Mouse (Mus musculus): ENCODE data around the gene AU022252. TPM values are rescaled to one million over a fixed set of nuclear protein-coding genes. Genes with fewer than 3 reads are reported as not detected.
A peak's percentile ranks its signal among the peaks of the same experiment; 100 is the strongest.

The AU022252 gene
- total RNA-seq, 2 experiments from 2014 or later: 29.7 to 36.2 TPM

DNA sequence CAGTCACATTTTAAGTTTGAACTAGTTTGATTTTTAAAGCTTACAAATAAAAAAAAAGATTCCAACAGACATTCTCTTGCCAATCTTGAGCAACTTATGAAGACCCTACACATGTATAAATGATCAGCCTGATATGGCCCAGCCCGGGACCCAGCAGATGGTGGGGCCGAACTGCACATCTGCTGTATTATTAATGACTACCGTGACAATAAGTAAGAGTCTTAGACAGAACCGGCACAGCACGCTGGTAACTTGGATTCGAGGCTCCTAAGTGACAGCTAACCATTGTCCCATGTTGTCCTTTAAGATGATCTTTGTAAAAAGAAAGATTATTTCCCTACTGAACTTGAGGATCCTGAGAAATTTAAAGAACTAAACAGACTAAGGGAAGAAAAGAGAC is 43.1 kb downstream of the AU022252 start:
- DNase-seq: no peak
- intact Hi-C loops (cut with DNase I): no loop called here

DNA sequence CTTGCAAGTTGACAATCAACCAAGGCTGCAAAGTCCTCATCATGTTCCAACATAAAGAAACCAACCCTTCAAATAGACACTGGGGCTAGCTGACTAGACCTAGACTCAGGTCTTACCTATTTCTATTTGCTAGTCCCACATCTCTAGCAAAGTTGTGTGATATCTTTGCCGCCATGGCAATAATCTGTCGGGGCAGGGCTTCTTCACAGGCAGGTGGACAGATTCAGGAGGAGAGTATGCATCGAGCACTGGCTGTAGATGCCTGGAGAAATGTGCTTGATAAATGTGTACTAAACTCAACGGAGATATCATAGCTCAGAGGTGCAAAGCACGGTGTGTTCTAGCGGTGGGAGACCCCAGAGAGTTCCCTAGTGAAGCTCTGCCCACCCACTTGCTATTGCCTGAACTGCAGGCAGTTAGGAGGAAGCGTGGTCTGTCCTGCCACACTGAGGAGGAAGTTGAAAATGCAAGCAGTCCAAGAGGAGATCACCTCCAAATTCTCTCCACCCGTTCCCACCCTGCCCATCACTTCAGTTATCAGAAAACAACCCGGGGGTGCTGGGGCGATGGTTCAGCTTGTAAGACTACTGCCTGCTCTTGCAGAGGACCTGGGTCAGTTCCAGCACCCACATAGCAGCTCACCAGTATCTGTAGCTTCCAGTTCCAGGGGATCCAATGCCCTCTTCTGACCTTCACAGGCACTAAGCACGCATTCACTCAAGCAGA is 44.3 kb downstream of the AU022252 start:
- no peak for DNase-seq
- intact Hi-C loops (cut with DNase I): no loop called here

DNA sequence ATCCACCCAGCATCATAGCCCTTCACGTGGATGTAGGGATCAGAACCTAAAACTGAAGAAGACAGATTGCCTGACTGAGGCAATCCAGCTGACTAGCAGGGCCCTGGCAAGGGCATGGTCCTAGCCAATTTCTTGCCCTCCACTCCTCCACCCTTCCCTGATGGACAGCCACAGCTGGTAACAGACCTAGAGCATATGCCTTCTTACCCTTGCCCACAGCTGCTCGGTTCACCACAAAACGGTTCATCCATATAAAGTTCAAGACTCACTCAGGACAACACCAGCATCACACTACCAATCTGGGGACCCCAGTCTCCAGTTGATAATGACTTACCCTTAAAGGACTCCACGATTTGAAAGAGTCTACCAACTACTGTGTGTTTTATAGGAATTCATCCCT is 46.7 kb downstream of the AU022252 start:
- intact Hi-C loops (cut with DNase I): no loop called here
- no peak for DNase-seq

DNA sequence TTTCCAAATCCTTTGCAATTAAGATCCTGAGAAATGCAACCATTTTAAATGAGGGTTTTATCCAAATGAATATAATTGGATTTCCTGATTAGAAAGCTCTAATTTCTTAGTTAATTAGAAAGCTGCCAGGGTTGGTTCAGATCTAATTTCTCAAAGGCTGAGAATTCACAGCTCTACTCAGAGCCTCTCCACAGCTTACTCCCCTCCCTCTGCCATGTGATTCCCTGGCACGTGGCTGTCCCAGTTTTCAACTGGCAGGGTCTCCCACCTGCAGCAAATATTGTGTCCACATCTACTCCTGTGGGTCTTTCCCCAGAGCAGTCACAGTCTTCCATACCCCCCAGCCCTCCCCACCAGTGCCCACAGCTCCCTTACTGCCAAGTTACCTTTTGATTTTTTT is 49.0 kb downstream of the AU022252 start:
- intact Hi-C loops (cut with DNase I): no loop called here
- DNase-seq: no peak

DNA sequence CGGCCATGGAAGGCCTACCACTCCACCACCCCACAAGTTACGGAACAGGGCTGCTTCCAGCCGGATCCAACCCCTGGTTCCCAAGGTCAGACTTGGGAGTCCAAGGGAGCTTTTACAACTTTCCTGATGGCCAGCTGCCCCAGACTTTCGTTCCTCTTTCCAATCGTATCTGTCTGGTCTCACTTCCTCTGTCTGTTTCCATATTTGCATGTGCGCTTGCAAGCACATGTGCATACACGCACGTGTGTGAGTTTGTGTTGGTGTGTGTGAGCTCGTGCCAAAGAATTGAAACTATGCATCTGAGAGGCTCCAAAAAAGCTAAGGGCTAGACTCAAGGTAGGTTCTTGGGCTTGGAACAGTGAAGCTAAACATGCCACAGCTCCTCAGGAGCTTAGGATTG is 51.1 kb downstream of the AU022252 start:
- DNase-seq: no peak
- intact Hi-C loops (cut with DNase I): no loop called here

DNA sequence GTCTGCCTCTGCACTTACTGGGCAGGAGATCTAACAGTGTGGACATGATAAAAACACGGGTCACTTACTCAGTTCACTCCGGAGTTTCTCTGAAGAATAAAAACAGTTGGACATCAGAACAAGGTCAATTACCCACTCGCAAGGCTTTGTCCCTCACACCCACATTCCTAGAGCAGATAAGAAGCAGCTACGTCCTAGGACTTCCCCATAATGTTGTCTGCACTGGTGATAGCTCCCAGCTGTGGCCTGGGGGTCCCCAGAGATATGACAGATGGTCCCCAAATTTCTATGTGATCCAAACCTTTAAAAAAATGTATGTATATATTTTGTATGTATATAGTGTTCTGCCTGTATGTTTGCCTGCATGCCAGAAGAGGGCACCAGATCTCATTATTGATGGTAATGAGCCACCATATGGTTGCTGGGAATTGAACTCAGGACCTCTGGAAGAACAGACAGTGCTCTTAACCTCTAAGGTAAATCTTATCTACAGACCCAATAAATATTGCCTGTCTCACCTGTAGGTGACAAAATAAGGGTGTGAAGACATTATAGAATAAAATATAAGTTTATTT is 52.3 kb downstream of the AU022252 start:
- intact Hi-C loops (cut with DNase I): no loop called here

DNA sequence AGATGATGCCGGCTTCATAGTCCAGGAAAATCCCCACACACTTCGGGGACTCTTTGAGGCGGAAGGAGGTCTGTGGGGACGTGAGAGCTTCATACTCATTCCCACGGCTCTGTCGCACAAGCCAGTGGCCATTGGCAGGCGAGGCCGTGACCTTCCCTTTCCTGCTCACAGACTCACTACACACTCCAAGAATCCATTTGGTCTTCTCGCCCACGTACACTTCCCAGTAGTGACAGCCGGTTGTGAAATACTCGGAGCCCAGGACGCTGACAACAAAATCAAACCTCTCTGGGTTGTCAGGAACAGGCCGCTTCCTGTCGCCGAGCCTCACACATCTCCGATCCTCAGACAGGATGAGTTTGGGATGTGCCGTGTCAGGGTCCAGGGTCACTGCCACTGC is 54.2 kb downstream of the AU022252 start:
- intact Hi-C loops (cut with DNase I): no loop called here

More for the DNA sequence above, 52.3 kb downstream of the AU022252 start:
- no peak for DNase-seq

DNA sequence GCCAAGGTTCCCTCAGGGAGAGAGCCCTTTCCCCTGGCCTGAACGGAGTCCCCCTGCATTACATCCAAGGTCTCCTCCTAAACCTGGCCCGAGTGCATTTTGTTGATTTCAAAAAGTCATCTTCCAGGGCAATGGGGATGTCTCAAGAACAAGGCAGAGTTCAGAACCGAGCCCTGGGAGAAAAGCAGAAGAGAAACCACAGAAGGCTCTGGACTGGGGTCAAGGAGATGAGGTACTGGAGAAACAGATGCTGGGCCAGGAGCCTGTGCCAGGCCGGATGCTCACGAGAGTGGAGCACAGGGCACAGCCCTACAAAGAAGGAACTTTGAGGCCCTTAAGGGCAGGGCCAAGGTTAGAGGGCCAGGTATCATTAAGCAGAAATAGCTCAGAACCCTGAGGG is 54.8 kb downstream of the AU022252 start:
- intact Hi-C loops (cut with DNase I): no loop called here
- DNase-seq: no peak

More for the DNA sequence above, 54.2 kb downstream of the AU022252 start:
- DNase-seq: no peak

DNA sequence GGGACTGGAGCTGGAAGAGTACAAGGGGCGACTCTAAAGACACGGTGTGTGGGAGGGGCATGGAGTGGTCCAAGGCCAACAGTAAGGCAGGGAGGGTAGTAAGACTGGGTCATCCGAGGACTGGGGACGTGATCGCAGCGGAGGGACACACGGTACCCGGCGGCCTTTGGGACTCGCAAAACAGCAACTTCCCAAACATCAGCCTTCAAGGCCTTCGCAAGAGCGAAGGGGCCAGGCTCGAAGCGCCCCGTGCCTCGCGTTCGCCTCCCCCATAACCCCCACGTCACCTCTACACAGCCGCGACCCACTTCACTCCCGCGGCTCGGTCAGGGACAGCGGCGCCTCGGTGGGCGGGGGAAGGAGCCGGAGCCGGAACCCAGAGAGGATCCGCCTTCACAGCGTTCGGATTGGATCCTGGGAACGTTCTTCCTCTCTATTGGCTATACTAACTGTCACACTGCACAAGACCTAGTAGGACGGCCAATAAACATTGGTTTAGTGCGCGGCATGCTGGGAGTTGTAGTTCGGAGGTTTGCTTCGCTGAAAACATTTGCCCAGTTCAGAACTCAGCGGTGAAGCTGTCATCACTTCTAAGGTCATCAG is 58.6 kb downstream of the AU022252 start, which contains the start of gene Zfp691:
Gene Zfp691 (minus strand): TSS at position 345 of the 603 bp plus-strand sequence.
- intact Hi-C loops (cut with DNase I): no loop called here
- DNase-seq: peak; percentile 94

DNA sequence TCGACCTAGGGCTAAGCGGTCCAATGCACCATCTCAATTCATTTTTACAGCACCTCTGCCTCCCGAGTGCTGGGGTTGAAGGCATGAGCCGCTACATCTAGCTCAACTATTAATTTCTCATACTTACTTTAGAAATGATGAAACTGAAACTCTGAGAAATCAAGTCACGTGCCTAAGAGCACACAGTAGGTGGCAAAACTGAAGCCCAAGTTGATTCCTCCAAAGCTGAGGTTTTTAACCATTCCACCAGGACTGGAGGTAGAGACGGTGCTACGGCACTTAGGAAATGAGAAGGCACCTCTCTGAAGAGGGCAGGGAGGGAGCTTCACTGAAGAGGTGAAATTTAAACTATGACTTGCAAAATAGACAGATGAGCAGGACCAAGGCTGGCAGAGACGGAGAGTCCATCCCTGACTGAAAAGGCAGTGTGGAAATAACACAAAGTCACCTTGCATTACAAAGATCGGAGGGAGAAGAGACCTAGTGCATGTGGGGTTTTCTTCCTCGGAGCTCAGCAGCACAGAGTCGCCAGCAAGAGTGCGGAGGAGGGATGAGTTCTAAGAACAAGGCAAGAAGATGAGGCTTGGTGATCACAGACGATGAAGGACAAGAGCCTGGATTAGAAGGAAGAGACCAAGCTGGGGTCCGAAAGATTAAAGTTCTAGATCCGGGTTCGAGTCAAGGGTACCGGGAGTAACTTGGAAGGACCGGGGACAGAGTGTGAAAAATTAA is 59.4 kb downstream of the AU022252 start:
- intact Hi-C loops (cut with DNase I): no loop called here
- no peak for DNase-seq

DNA sequence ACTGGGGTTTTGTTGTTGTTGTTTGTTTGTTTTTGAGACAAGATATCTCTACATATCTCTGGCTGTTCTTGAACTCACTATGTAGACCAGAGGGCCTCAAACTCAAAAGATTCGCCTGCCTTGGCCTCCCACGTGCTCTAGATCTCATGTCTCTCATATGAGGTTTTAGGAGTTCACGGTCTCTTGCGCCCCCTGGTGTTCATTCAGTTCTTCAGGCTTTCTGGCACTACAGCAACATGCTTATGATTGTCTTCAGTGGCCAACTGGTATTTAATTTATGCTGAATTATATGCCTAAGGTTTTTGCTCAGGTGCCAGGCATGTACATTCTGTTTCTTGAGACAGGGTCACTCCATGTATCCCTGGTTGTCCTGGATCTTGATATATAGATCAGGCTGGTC is 64.8 kb downstream of the AU022252 start:
- intact Hi-C loops (cut with DNase I): loop anchor here (1.0 kb wide), 1 partner anchor 162 kb away; no protein-coding TSS in a partner anchor
- DNase-seq: peak; percentile 85

DNA sequence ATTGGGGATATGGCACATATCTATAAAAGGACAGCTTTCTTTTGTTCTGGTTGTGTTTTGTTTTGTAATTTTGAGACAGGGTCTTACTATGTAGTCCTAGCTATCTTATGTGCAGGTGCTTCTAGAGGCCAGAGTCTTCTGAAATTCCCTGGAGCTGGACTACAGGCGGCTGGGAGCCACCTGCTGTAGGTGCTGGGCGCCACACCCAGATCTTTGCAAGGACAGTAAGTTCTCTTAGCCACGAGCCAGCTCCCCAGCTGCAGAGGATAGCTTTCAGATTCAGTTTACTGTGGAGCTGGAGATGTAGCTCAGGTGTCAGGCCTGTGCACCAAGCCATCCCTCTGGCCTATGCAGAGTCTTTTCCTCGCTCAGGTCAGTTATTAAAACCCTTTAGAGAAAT is 65.4 kb downstream of the AU022252 start:
- no peak for DNase-seq
- intact Hi-C loops (cut with DNase I): loop anchor here (1.0 kb wide), 1 partner anchor 162 kb away; no protein-coding TSS in a partner anchor

DNA sequence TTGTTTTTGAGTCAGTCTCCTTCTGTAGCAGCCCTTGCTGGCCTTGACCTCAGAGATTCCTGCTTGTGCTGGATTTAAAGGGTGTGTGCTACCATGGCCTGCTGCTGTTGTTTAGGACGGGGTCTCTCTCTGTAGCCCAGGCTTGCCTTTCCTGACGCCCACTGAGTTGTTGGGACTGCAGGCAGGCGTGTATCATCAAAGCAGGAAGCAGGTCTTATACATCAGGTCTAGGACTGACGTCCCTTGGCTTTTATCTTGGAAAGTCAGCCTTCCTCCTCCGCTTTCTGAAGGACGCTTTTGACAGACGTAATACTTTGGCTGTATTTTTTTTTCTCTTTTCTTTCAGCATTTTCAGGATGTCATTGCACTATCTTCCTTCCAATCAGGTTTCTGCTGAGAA is 66.6 kb downstream of the AU022252 start:
- no peak for DNase-seq
- intact Hi-C loops (cut with DNase I): no loop called here

DNA sequence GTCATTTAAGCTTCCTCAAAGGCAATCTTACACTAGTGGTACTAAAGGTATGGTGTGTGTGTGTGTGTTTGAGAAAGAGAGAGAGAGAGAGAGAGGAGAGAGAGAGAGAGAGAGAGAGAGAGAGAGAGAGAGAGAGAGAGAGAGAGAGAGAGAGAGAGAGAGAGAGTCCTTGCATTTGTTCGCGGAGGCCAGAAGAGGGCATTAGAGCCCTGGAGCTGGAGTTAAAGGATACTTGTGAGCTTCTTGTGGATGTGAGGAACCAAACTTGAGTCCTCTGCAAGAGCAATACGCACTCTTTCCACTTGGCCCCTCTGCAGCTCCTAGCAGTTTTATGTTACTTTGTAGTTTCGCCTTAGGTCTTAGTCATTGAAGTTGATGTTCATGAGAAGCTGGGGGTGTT is 69.5 kb downstream of the AU022252 start:
- intact Hi-C loops (cut with DNase I): no loop called here
- no peak for DNase-seq

DNA sequence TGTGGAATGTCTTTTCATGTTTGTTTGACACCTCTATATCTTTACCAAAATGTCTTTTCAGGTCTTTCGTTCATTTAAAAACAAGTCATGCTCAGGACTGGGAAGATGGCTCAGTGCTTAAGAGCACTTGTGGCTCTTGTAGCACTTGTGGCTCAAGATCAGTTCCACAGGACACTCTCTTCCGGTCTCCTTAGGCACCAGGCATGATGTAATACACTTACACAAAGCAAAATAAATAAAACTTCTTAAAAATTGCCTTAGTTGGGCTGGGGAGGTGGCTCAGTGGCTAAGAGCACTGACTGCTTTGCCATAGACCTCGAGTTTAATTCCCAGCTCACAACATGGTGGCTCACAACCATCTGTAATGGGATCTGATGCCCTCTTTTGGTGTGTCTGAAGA is 71.2 kb downstream of the AU022252 start:
- no peak for DNase-seq
- intact Hi-C loops (cut with DNase I): no loop called here

DNA sequence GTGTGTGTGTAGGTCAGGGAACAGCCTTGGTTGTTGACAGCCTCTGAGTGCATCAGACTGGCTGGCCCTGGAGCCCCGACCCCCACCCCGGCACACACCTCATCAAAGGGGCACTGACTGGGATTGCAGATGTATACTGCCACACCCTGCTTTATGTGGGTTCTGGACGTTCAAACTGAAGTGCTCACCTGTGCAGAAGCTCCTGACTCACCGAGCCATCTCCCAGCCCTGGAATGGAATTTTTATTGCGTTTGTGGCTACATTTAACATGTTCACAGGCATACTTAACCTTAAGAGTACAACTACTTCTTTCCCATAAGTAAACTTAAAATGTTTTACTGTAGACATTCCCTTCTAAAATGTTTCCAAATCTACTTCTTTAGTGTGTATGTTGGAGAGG is 74.6 kb downstream of the AU022252 start:
- intact Hi-C loops (cut with DNase I): no loop called here

DNA sequence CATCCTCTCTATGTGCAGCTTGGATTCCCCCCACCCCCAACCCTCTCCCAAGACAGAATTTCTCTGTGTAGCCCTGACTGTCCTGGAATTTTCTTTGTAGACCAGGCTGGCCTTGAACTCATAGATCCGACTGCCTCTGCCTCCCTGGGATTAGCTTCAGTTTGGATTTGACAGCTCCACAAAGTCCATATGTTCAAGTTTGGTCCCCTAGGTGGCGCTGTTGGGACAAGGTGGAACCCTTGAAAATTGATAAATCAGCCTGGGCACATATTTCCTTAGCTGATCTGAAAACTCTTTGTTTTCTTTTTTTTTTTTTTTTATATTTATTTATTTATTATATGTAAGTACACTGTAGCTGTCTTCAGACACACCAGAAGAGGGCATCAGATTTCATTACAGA is 75.3 kb downstream of the AU022252 start:
- intact Hi-C loops (cut with DNase I): no loop called here
- peak; percentile 67 for DNase-seq

More for the DNA sequence above, 74.6 kb downstream of the AU022252 start:
- no peak for DNase-seq
